Mouse (Mus musculus) bone marrow macrophage, adult 2 months (primary cell): ENCODE results near the gene Pdzd2. TPM values are rescaled to one million over a fixed set of nuclear protein-coding genes. Genes with fewer than 3 reads are reported as not detected.

Experiments used
- H3K27ac ChIP-seq: 2 replicates; pipeline ENCODE4 v1.5.1; 2012; ENCODE audit warnings: low read depth, low read length; ENCODE audit not compliant: insufficient read depth
- H3K4me1 ChIP-seq: 2 replicates; pipeline ENCODE4 v1.6.1; 2012; ENCODE audit warnings: low read length; ENCODE audit not compliant: control insufficient read depth, insufficient read depth
- H3K4me3 ChIP-seq: 2 replicates; pipeline ENCODE4 v1.5.1; 2012; ENCODE audit warnings: mild to moderate bottlenecking, low read length, moderate library complexity; ENCODE audit not compliant: insufficient read depth
- CTCF ChIP-seq: IDR thresholded peaks from 2 replicates; pipeline ENCODE4 v1.5.1; 2012; ENCODE audit warnings: low read depth, mild to moderate bottlenecking, low read length, moderate library complexity
- POLR2A ChIP-seq: IDR thresholded peaks from 2 replicates; pipeline ENCODE4 v1.6.1; 2012; ENCODE audit warnings: mild to moderate bottlenecking, low read depth, low read length, borderline replicate concordance
- polyA plus RNA-seq: library from polyadenylated mRNA; stranded (reverse); fragments of >200 nt; gene quantifications from 2 replicates; pipeline ENCODE4 v1.2.4, GENCODE M21; 2012; ENCODE audit not compliant: missing spikeins, insufficient read depth, insufficient read length

Pdzd2 gene
- polyA plus RNA-seq, 1 experiment: not detected

GRCm38 (mm10) chr15:12313255-12313654 is 426.5 kb downstream of the Pdzd2 start:
- peaks cover 2% of the 10 kb centered on the region; the same call in 1 of the 2 replicates for H3K4me1 ChIP-seq

GRCm38 (mm10) chr15:12311465-12311864 is 428.3 kb downstream of the Pdzd2 start:
- H3K4me1 ChIP-seq: peaks cover 12% of the 10 kb centered on the region
- no peak overlapping the region for H3K27ac ChIP-seq
- H3K4me3 ChIP-seq: no peak overlapping the region
- TF ChIP-seq POLR2A (no peak), CTCF (no peak)

More at GRCm38 (mm10) chr15:12313255-12313654, 426.5 kb downstream of the Pdzd2 start:
- H3K27ac ChIP-seq: no peak overlapping the region
- H3K4me3 ChIP-seq: no peak overlapping the region
- TF ChIP-seq POLR2A (no peak), CTCF (no peak)

GRCm38 (mm10) chr15:12310676-12311075 is 429.0 kb downstream of the Pdzd2 start:
- peaks cover 19% of the 10 kb centered on the region for H3K4me1 ChIP-seq
- no peak for TF ChIP-seq POLR2A
- TF ChIP-seq CTCF: no peak
- H3K4me3 ChIP-seq: no peak overlapping the region
- H3K27ac ChIP-seq: no peak overlapping the region

Other genes with a start within 250 kb of the Pdzd2 start
- gene 6030458C11Rik, start 84.7 kb upstream of the Pdzd2 start, polyA plus RNA-seq: 17.6 and 18.6 TPM in 2 replicates
- 14.6 and 14.9 TPM in 2 replicates for gene Drosha, start 84.9 kb upstream of the Pdzd2 start, polyA plus RNA-seq